ENCODE assay signal across 19 mouse cellular contexts in the genomic region with DNA sequence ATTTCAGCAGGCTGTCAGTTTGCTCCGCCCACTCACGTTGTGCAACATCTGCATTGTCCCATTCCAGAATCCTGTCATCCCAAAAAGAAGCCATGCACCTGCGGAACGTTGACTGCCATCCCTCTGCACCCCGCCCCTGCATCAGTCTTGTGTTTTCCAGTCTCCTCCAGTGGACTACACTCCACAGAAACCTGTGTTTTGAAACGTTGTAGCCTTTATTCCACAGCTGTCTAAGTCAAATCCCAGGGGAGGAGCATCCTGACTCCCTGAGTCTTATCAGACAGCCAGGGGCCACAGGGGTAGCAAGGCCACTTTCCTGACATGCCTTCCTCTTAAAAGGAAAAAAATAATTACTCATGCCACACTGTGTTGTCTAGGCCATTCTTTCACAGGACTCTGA.
"Had no signal": no experiment of that assay in that cellular context is flagged by ENCODE, and none has a peak within 500 bp of the region (broad histone marks: within the 10 kb centered on the region; RNA-seq: fewer than 3 reads in every experiment).

No protein-coding gene starts in this region.

- H3K4me3 ChIP-seq: liver, embryonic 13.5 days; liver, embryonic 15.5 days; midbrain, embryonic 10.5 days; midbrain, embryonic 12.5 days; myocyte; neural tube, embryonic 13.5 days; neural tube, embryonic 15.5 days had no signal

- ATAC-seq: midbrain, embryonic 16.5 days had no signal

- H3K36me3 ChIP-seq: liver, embryonic 13.5 days; liver, embryonic 15.5 days; midbrain, embryonic 10.5 days; midbrain, embryonic 12.5 days; neural tube, embryonic 13.5 days; neural tube, embryonic 15.5 days had no signal

- H3K4me2 ChIP-seq: liver, embryonic 13.5 days; liver, embryonic 15.5 days; lung, embryonic 14.5 days; midbrain, embryonic 12.5 days; neural tube, embryonic 13.5 days; neural tube, embryonic 15.5 days had no signal

- H3K27me3 ChIP-seq: liver, embryonic 13.5 days; liver, embryonic 15.5 days; midbrain, embryonic 12.5 days had no signal

- H3K9me3 ChIP-seq: liver, embryonic 13.5 days; liver, embryonic 15.5 days; midbrain, embryonic 10.5 days; midbrain, embryonic 12.5 days; neural tube, embryonic 13.5 days; neural tube, embryonic 15.5 days had no signal

- H3K9ac ChIP-seq: liver, embryonic 13.5 days; liver, embryonic 15.5 days; lung, embryonic 14.5 days; midbrain, embryonic 12.5 days; neural tube, embryonic 13.5 days; neural tube, embryonic 15.5 days had no signal

- DNase-seq: liver, embryonic 13.5 days; lung, adult 18-20 months; lung, embryonic 14.5 days; lung, postnatal 10 days; lung, postnatal 4 days; midbrain, embryonic 14.5 days; retina, postnatal 1 day; right cerebral cortex, adult 18-20 months; right cerebral cortex, postnatal 14 days; thymus, adult 18-20 months; thymus, postnatal 14 days; thymus, postnatal 36 days had no signal

- H3K27ac ChIP-seq: liver, embryonic 13.5 days; liver, embryonic 15.5 days; midbrain, embryonic 12.5 days; neural tube, embryonic 15.5 days had no signal
